Mouse (Mus musculus): ENCODE data around the gene Prdx5. TPM values are rescaled to one million over a fixed set of nuclear protein-coding genes. Genes with fewer than 3 reads are reported as not detected.

Gene Prdx5
- polyA plus RNA-seq, 1 experiment from 2014 or later = 231 TPM

DNA sequence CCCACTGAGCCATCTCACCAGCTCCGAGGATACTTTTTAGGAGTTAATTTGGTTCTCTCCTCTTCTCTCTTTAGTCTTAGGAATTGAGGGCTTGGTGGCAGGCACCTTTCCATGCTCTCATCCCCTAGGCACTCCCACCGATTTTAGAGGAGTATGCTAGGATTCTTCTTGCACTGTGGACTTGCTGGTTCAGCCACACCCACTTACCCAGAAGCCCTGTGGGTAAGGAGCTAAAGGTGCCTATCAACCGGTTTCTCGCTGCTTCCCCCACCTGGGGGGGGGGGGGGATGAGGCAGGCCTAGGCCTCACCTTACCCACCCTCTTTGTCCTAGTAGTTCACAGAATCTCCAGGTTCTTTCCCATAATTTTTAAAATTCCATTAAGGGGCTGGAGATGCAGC is 37.8 kb upstream of the Prdx5 start:
- no peak overlapping the region for H3K27ac ChIP-seq (replicated peaks)
- H3K27me3 ChIP-seq = no peaks in the 10 kb centered on the region
- ATAC-seq (replicated peaks) = no peak
- peaks cover 25% of the 10 kb centered on the region for H3K4me1 ChIP-seq
- no peak overlapping the region for H3K9ac ChIP-seq (replicated peaks)
- H3K4me3 ChIP-seq = no peak overlapping the region
- WGBS = 51% methylated on average over 4 of the region's 4 CpGs
- no peak overlapping the region for H3K4me2 ChIP-seq (replicated peaks)
- no peaks in the 10 kb centered on the region for H3K9me3 ChIP-seq
- peaks cover 6% of the 10 kb centered on the region; the same call in 1 of the 2 replicates for H3K36me3 ChIP-seq

- H3K9ac ChIP-seq (replicated peaks) = no peak overlapping the region
- WGBS = 94% methylated on average over 6 of the region's 6 CpGs
- no peak overlapping the region for H3K4me3 ChIP-seq
- H3K27me3 ChIP-seq = no peaks in the 10 kb centered on the region
- no peak overlapping the region for H3K4me2 ChIP-seq (replicated peaks)
- H3K4me1 ChIP-seq = peaks cover 35% of the 10 kb centered on the region
- H3K27ac ChIP-seq (replicated peaks) = no peak overlapping the region
- H3K36me3 ChIP-seq = peaks cover 6% of the 10 kb centered on the region; the same call in 1 of the 2 replicates
- no peaks in the 10 kb centered on the region for H3K9me3 ChIP-seq
- ATAC-seq (replicated peaks) = no peak
Measured at GRCm38 (mm10) chr19:6943709-6944108, 33.8 kb upstream of the Prdx5 start.

- peaks cover 42% of the 10 kb centered on the region for H3K4me1 ChIP-seq
- peak overlapping the region; percentile 77 for H3K4me3 ChIP-seq
- WGBS = 24% methylated on average over 5 of the region's 5 CpGs
- H3K9me3 ChIP-seq = no peaks in the 10 kb centered on the region
- peak overlapping the region; percentile 91 for H3K27ac ChIP-seq (replicated peaks)
- H3K4me2 ChIP-seq (replicated peaks) = peak overlapping the region; percentile 93
- no peaks in the 10 kb centered on the region for H3K27me3 ChIP-seq
- peaks cover 6% of the 10 kb centered on the region; the same call in 1 of the 2 replicates for H3K36me3 ChIP-seq
- no peak for ATAC-seq (replicated peaks)
- peak overlapping the region; percentile 90 for H3K9ac ChIP-seq (replicated peaks)
Measured at GRCm38 (mm10) chr19:6942764-6943163, 32.9 kb upstream of the Prdx5 start.

DNA sequence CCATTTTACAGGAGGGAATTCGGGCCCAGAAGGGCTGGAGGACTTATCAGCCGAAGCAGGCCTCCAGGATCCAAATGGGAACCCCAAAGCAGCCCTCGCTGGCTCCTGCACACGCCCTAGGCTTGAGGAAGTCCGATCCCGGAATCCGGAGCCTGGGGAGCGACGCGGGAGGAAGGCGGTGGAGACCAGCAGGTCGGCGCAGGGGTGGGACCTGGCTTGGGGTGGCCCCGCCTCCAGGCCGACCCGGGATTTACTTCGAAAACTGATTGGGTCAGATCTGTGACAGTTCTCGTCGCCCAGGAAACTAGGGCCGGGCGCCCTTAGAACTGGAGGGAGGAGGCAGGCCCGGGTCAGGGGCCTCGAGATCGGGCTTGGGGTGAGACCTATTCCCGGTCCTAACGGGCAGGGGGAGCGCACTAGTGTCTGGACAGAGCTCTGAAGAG is 32.4 kb upstream of the Prdx5 start, which contains the start of gene Gpr137:
Gpr137 (minus strand) TSS at position 232 of the 443 bp plus-strand sequence.
- under 1% methylated on average over 27 of the region's 27 CpGs for WGBS
- Histone ChIP-seq H3K27me3 (no peaks in the 10 kb centered on the region), H3K9ac (replicated peaks) (peak within 1 kb of the TSS; percentile 90), H3K36me3 (peaks cover 6% of the 10 kb centered on the region; the same call in 1 of the 2 replicates), H3K27ac (replicated peaks) (peak within 1 kb of the TSS; percentile 91), H3K4me2 (replicated peaks) (peak within 1 kb of the TSS; percentile 93), H3K4me1 (peaks cover 42% of the 10 kb centered on the region), H3K9me3 (no peaks in the 10 kb centered on the region), H3K4me3 (peak within 1 kb of the TSS; percentile 77)
- peak; percentile 82 for ATAC-seq (replicated peaks)

DNA sequence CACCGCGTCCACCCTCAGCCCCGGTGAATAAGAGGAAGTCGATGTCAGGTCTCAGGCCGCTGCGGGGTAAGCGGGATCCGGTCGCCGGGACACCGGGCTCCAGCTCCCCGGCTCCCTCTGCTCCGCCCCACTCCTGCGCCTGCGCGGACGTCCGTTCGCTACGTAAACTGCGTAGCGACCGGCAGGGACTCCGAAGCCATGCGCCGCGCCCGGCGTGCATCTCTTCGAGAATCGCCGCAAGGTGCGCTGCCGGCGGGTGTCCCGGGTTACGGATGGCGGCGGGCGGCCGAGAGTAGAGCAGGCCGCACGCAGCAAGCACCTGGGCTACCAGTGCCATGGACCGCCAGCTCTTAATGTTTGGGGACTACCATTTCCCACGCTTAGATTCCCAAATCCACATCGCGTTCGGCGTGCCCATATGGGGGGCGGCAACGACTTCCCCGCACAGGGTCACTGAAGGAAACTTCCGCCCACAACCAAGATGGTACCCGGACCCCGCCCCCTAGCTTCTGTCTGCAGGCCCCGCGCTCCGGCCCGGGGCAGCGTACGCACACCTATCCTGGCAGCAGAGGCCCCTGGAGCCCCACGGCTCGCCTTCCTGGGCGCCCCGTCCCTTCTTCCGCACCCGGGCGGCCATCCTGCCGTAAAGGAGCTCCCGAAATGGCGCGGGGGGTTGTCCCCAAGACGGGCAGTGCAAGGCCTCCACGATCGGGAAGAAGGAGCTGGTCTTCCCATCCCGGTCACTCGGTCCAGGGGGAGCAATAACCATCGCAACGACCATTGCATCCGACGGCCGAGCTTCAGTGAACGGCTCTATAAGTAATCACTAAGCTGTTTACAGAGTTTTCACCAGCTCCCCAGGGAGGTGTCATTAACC is 31.7 kb upstream of the Prdx5 start, which contains the start of gene Bad:
Bad (plus strand) TSS at position 490 of the 877 bp plus-strand sequence.
- H3K27ac ChIP-seq (replicated peaks) = peak within 1 kb of the TSS; percentile 91
- H3K4me1 ChIP-seq = peaks cover 42% of the 10 kb centered on the region
- H3K9me3 ChIP-seq = no peaks in the 10 kb centered on the region
- H3K4me3 ChIP-seq = peak within 1 kb of the TSS; percentile 77
- under 1% methylated on average over 83 of the region's 83 CpGs for WGBS
- no peaks in the 10 kb centered on the region for H3K27me3 ChIP-seq
- peak within 1 kb of the TSS; percentile 93 for H3K4me2 ChIP-seq (replicated peaks)
- ATAC-seq (replicated peaks) = peak; percentile 86
- H3K9ac ChIP-seq (replicated peaks) = peak within 1 kb of the TSS; percentile 90
- 0 out of 2 replicates have a peak, but pooled peaks cover 4% of the 10 kb centered on the region for H3K36me3 ChIP-seq

DNA sequence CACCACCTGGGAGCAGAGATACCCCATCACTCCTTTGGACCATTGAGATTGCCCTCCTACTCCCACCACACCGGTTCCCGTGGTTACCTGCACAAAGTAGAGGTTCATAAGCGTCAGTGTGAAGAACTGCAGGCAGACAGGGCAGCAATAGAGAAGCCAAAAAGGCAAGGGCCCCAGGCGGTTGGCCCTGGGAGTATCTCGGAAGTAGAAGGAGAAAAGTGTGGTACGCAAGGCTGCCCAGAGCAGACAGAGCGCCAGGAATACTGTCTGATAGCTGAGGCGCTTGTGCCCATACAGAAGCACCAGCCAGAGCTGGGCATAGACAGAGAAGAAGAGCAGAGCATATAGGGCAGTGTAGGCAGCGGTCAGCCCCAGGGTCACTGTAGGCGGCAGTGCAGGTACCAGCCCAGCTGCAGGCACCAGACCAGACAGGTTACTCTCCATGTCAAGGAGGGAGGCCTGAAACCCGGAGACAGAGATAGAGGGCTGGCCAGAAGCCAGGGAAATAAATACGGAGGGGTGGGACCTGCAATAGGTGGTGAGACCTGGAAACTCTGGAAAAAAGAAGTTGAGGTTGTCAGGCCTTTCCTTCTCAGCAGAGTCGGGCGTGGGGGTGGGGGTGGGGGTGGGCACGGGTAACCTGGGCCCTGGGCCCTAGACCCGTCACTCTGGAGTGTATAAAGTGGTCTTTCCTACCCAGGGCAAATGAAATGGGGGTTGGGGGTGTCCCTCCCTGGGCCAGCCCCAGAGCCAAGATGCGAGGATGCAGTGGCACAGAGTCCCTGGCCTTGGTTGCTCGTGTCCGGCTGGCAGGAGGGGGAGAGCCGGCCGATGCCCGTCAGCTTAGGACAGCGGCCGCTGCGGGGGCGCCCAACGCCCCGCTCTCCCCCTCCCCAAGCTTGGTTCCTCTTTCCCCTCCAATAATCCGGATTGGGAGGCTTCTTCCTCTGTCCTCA is 30.8 kb upstream of the Prdx5 start:
- Histone ChIP-seq H3K27me3 (peaks cover 7% of the 10 kb centered on the region), H3K9ac (replicated peaks) (peak overlapping the region; percentile 90), H3K4me2 (replicated peaks) (peak overlapping the region; percentile 93), H3K9me3 (no peaks in the 10 kb centered on the region), H3K27ac (replicated peaks) (peak overlapping the region; percentile 91), H3K4me3 (peak overlapping the region; percentile 77), H3K4me1 (peaks cover 42% of the 10 kb centered on the region), H3K36me3 (0 out of 2 replicates have a peak, but pooled peaks cover 3% of the 10 kb centered on the region)
- ATAC-seq (replicated peaks) = peak; percentile 34
- 22% methylated on average over 28 of the region's 29 CpGs for WGBS

DNA sequence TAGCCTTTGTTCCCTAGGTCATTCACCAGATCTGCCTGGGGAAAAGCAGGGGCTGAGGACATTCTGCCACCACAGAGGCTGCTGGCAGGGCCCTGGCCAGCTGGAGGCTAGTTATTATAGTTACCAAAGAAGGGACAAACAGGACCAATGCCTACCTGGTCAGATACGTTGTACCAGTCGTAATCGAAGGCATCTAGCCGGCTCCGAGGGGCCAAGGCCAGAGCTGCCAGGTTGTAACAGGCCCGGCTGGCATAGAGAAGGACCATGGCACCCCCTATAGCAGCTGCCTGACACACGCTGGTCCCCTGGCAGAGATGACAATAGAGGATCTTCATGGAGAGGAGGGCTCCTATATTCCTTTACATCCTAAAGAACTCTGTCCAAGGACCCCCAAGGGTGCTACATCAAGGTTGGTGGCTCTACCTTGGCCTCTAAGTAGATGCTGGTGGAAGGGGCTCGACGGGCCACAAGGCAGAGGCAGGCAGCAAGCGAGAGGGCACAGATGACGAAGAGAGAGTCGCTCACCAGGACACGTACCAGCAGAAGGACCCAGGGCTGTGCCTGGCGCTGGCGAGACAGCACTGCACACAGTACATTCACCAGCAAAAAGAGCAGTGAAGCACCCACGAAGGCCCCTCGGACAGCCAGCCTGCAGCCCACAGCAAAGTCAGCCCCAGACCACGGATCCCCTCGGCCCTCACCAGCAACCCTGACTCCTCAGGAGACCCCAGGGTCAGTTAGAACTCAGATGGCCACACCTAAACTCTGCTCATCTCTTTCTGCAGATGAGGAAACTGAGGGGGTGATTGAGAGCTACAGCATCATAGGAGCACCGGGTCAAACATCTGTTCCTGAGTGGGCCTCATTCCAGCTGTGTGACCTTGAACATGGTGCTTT is 29.4 kb upstream of the Prdx5 start:
- no peak for ATAC-seq (replicated peaks)
- H3K4me3 ChIP-seq = peak overlapping the region; percentile 77; the same call in 1 of the 2 replicates
- no peak overlapping the region for H3K9ac ChIP-seq (replicated peaks)
- H3K36me3 ChIP-seq = no peaks in the 10 kb centered on the region
- H3K4me2 ChIP-seq (replicated peaks) = peak overlapping the region; percentile 93; the same call in 1 of the 2 replicates
- H3K27me3 ChIP-seq = peaks cover 21% of the 10 kb centered on the region
- H3K9me3 ChIP-seq = no peaks in the 10 kb centered on the region
- peaks cover 43% of the 10 kb centered on the region for H3K4me1 ChIP-seq
- no peak overlapping the region for H3K27ac ChIP-seq (replicated peaks)
- WGBS = 88% methylated on average over 20 of the region's 20 CpGs

- no peak overlapping the region for H3K27ac ChIP-seq (replicated peaks)
- peaks cover 50% of the 10 kb centered on the region for H3K4me1 ChIP-seq
- H3K4me3 ChIP-seq = no peak overlapping the region
- no peak overlapping the region for H3K9ac ChIP-seq (replicated peaks)
- ATAC-seq (replicated peaks) = no peak
- 79% methylated on average over 16 of the region's 16 CpGs for WGBS
- peaks cover 36% of the 10 kb centered on the region for H3K27me3 ChIP-seq
- H3K9me3 ChIP-seq = no peaks in the 10 kb centered on the region
- H3K4me2 ChIP-seq (replicated peaks) = no peak overlapping the region
- H3K36me3 ChIP-seq = no peaks in the 10 kb centered on the region
Measured at GRCm38 (mm10) chr19:6937541-6938465, 27.9 kb upstream of the Prdx5 start.

- no peak for ATAC-seq (replicated peaks)
- Histone ChIP-seq H3K36me3 (no peaks in the 10 kb centered on the region), H3K9ac (replicated peaks) (no peak overlapping the region), H3K9me3 (no peaks in the 10 kb centered on the region), H3K4me2 (replicated peaks) (no peak overlapping the region), H3K4me3 (no peak overlapping the region), H3K27ac (replicated peaks) (no peak overlapping the region), H3K27me3 (peaks cover 51% of the 10 kb centered on the region), H3K4me1 (peaks cover 46% of the 10 kb centered on the region)
- WGBS = 24% methylated on average over 3 of the region's 3 CpGs
Measured at GRCm38 (mm10) chr19:6936299-6936698, 26.4 kb upstream of the Prdx5 start.
